Mouse (Mus musculus): ENCODE data around the gene Pde2a.
A peak's percentile ranks its signal among the peaks of the same experiment; 100 is the strongest.
"Not testable (repeated sequence)": the region's sequence is repeated elsewhere in the genome, so short reads cannot be mapped to it uniquely, and the experiment has no call there.

Pde2a gene

DNA sequence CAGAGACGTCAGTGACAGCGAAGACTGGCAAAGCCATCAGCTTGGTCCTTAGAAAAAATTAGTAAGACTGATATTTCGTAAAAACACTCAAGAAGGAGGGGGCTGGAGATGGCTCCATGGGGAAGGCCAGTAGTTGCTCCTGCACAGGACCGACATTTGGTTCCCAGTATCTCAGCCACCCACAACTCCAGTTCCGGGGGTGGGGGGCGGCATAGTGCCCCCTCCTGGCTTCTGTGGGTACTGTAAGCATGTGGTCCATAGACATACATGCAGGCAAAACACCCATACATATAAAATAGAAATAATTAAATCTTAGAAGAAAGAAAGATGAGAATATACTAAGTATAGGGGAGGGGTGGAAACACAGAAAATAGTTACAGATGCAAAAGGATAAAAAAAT is 95.0 kb downstream of the Pde2a start:
- DNase-seq (ENCODE audit: low read depth): no peak

DNA sequence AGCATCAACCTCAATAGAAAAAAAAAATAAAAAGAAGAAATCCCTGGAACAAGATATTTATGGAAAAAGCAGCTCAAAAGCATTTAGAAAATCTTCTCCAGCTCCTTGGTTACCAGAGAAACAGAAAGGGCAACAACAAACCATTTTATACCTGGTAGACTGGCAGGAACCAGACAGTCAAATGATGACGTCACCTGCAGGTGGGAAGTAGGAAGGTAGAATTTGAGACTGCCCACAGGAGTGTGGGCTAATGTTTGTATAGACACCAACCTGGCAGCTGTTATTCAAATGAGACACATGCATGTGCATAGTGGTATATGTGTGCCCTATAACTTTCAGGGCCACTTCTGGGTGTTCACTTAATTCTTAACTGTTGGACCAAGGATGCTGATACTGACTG is 100.2 kb downstream of the Pde2a start:
- no peak for DNase-seq (ENCODE audit: low read depth)

DNA sequence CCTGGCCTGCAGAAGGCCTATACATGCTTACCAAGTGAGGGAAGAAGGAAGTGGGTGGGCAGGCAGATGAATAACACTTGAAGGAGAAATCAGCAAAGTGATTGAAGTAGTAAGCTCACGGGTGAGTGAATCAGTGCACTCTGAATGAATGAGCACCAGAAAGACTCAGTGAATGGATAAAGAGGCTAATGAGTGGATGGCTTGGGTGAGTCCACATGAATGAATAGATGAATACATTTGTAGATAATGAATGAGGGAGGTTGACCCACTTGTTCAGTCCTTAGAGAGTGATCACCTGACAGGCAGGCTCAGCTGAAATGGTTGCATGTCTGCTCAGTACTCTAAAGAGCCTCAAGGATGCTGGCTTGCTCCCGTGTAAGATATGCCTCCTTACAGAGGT is 101.7 kb downstream of the Pde2a start:
- DNase-seq (ENCODE audit: low read depth): no peak

DNA sequence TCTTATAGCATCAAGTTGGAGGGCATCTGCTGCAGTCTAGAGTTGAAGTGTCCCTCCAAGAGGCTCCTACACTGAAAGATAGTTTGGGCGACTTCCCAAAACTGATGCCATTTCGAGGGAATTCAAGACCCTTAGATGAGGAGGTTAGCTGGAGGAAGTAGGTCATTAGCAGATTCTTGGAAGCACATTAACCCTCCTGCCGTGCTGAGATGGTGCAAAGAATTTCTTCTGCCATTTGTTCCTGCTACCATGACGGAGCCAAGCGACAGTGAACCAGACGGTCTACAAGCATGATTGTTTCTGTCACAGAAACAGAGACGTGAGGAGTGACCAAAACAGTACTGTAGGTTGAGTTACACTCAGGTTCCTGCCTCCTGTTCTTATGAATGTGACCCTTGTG is 105.0 kb downstream of the Pde2a start:
- DNase-seq (ENCODE audit: low read depth): no peak

DNA sequence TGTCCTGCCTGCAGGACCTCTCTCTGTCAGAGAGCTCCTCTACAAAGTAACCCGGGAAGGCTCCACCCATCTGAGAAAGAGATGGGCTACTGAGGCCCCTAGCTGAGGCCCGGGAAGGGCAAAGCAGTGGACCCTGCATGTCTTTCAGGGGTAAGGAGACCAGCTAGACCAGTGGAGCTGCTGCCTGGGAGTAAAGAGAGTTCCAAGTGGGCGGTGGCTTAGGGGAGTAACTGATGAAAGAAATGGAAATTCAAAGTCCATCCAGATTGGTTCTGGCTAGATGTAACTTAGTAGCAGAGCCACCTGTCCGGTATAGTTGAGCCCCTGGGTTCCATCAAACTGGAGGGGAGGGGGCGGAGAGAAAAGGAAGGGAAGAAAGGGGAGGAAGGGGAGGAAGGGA is 112.9 kb downstream of the Pde2a start:
- no peak for DNase-seq (ENCODE audit: low read depth)

DNA sequence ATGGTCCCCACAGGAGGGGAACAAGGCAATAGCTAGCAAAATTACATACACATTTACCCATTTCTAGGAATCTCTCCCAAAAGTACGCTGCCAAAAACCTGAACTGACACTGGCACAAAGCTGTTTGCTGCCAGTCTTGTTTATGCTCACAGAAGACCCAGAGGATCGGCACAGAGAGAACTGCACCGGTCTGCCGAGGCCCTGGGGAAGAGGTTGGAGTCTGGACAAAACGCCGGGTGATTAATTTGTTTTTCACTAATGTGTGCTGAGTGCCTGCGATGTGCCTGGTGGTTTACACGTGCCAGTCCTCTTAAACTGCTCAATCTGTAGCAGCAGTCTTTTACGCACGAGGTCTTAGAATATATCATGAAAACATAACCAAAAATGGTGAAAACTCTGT is 113.6 kb downstream of the Pde2a start:
- no peak for DNase-seq (ENCODE audit: low read depth)

DNA sequence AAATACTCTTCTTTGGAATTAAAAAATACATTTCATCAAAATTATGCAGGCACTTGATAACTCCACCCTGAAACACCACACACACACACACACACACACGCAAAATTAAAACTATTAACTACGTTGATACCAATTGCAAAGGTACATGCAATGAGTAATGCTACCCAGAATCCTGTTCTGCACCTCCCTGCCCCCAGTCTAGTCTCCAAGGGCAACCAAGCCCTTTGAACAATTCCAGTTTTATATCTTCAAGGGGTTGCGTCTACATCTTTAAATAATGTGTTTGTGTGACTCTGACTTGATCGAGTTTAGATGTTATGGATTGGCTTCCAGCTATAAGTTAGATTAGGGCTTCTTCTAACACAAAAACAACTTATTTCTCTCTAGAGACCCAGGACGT is 114.0 kb downstream of the Pde2a start:
- no peak for DNase-seq (ENCODE audit: low read depth)

DNA sequence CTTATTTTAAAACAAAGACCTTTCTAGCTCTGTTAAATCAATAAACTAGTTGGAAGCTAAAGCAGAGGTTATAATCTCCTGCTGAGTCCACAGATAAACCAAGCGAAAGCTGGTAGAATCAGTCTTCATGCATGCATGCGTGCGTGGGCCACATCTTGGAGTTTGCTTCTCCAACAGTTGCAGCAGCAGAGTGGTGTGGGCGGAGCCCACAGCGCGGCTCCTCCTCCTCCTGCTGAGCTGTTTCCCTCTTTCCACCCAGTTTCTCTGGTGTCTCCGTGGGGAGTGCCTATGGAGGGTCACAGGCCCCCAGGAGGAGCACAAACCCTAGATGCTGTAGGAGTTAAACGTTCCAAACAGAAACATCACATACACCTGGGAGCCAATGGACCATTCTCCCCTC is 116.0 kb downstream of the Pde2a start:
- DNase-seq (ENCODE audit: low read depth): no peak

DNA sequence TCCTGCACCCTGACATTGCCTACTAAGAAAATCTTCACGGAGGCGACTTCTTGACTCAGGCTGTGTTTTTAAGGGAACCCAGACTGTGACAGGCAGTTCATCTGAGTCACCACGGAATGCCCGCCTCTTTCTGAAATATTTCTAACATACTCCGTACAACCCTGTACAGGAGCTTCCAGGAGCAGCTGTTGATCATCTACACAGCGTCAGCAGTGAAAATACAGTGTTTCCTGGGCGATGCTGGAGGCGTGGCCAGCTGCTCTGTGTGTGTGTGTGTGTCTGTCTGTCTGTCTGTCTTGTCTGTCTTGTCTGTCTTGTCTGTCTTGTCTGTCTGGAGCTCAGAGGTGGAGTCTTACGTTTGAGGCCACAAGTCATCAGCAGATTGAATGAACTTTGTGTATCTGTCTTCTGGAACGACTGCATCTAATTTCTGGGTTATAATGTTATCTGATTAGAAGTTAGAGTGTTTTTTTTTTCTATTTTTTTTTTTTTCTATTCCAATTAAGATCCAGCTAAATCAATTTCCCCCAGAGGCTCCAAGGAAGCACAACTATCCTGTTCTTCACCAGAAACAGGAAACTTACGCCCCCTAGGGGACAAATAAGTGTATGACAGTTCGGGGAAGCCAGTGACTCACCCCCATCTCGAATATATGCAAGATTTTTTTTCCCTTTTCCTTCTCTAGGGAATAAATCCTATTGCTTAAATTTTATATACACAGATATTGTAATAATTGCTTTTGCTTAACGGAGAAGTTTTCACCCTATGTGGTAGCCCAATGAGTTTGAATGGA is 116.8 kb downstream of the Pde2a start:
- DNase-seq (ENCODE audit: low read depth): peak; percentile 14

DNA sequence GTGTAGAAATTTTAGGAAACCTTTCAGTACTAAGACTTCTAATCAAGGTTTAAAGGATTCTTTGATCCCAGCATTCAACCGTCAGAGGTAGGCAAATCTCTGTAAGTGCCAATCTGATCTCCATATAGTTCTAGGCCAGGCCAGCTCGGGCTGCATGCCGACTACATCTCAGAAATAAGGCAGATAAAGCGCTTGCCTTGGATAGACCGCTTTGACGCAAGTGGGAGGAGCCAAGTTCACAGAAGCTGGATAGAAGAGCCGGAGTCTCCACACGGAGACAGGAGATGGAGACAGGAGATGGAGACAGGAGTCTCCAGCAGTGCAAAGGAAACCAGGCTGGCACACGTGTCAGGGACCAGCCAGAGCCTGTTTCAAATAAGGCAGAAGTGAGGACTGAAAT is 118.3 kb downstream of the Pde2a start:
- DNase-seq (ENCODE audit: low read depth): no peak

DNA sequence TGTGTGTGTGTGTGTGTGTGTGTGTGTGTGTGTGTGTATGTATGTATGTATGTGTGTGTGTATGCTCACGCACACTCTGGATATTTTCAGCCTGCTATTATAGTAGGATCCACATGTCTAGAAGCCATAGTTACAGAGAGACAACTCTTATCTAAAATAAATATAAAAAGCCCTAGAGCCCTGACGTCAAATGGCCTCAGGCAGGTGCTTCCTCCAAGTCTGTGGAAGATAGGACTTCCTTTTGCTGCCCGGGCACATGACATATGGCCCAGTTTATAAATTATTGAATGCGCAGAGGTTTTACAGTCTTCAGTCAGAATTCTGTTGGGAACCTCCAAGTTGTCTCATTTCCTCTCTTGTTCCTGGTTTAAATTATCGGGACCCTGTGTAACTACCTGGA is 119.2 kb downstream of the Pde2a start:
- DNase-seq (ENCODE audit: low read depth): no peak

DNA sequence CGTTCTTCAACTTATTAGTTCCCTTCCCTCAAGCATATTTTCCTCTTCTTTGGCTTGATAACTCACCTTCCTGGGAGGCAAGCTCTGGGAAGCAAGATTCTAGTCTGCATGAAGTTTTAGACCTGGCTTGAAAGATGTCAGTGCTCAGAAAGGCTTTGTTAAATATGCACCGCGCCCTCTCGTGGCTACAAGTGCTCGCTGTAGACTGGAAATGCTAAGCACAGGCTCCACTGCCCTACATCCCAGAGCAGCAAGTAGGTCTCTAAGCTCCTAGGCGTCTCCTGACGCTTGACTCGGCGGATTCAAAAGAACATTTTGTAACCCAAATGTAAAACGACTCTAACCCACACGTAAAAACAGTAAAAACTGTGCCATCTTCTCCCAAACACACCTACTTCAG is 119.6 kb downstream of the Pde2a start:
- DNase-seq (ENCODE audit: low read depth): peak; percentile 7

DNA sequence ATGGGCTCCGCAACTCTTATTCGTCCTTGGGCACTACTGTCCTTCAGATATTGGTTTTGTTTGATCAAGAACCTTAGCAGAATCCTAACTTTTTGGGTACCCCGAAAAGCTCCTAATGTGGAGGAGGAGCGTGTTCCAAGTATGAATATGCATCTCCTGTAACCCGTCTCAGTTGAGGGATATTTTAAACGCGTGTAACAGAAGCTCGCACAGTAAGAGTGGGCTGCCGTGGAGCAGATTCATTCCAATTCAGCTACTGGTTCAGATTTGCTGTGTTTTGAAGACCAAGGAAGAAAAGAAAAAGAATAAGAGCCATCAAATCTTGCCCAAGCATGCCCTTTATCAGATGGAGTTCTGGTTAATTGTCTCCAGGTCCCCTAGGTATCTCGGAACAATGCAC is 120.2 kb downstream of the Pde2a start:
- DNase-seq (ENCODE audit: low read depth): no peak

DNA sequence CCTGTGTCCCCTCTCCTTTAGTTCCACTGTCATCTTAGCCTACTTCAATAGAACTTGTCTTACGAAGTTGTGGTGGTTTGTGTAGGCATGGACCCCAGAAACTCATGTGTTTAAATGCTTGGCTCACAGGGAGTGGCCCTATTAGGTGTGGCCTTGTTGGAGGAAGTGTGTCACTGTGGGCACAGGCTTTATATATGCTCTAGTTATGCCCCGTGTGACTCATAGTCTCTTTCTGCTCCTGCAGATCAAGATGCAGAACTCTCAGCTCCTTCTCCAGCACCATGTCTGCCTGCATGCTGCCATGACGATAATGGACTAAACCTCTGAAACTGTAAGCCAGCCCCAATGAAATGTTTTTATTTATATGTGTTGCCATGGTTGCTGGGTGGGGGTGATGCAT is 126.2 kb downstream of the Pde2a start:
- DNase-seq (ENCODE audit: low read depth): no peak

DNA sequence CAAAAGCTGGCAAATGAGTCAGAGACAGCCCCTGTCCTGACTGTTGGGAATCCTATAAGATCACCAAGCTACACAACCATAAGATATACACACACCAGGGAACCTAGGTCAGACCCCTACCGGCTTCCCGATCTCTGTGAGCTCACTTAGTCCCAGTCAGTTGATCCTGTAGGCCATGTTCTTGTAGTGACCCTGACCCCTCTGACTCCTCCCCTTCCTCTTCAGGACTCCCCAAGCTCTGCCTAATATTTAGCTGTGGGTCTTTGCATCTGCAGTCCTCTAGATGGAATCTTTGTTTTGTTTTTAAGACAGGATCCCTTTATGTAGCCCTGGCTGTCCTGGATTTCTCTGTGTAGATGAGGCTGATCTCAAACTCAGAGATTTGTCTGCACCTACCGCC is 127.8 kb downstream of the Pde2a start:
- no peak for DNase-seq (ENCODE audit: low read depth)

DNA sequence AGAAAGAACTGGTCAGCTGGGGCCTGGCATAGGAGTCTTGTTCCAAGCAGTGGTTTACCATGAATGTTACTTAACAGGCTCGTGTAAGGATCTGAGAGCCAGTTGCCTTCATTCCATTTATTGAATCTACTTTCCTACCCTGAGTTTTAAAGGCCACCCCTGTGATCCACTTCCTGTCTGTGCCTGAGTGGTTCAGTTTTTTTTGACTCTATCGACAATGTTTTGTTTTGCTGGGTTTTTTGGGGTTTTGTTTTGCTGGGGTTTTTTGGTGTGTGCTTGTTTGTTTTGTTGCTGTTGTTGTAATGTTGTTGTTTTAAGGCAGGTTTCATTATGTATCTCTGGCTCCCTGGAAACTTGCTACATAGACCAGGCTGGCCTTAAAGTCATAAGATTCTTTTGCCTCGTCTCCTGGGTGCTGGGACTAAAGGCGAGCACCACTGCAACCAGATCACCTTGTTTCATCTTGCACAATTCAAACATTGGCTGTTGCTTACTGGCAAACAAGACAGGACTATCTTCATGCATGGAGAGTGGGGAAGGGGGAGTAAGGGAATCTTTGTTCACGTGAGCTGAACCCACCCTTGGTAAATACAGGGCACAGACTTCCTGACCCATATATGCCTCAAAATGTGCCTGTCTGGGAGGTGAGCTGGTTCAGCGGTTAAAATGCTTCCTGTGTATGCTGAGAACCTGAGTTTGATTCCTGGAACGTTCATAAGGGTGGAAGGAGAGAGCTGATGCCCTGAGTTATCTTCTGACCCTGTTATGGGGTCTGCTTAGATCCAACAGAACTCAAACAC is 129.4 kb downstream of the Pde2a start:
- no peak for DNase-seq (ENCODE audit: low read depth)

DNA sequence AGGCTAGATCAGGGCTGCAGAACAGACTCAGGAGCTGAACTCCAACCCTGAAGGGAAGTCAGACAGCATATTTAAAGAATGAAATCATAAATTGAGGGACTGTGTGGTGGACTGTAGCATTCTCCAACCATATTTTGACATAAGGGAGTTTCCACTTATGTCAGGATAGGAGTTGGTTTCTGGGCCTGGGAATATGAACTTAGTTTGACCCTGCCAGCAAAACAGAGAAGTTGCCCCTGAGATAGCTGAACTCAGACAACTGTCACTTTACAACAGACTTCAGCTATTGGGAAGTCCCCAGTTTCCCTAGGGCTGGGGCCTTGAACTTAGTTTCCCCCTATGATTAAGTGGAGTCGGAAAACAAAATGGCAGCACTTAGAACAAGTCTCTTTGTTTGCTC is 130.0 kb downstream of the Pde2a start:
- DNase-seq (ENCODE audit: low read depth): no peak

DNA sequence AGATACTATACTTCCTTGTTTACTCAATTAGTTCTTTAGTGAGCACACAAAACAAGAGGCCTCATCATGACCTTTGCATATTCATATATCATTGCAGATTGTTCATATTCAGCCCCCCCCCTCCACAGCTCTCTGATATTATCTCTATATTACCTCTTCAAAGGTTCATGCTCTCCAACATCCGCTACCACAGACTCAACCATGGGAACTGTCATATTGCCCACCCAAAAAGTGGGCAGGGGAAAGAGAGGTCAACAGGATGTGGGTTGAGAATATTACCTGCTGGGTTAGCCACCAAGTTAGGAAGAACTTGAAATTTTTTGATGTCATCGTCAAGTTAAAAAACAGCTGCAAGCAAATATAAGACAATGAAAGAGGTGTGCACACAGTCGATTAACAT is 134.0 kb downstream of the Pde2a start:
- not testable (repeated sequence) for DNase-seq (ENCODE audit: low read depth)

DNA sequence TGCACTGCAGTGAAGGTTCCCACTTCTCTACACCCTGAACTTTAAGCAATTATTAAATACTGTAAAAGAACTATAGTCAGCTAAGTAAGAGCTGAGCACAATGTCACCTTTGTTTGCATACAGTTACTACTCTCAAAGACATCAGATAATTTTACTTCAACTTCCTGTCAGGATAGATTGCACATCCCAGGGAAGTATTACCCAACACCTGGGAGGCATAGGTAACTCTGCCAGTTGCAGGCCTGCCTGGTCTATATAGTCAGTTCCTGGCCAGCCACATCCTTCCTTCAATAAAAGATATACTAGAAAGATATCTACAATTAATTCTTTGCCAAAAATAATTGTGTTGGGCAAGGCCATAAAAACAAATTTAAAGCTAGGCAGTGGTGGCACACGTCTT is 135.9 kb downstream of the Pde2a start:
- no peak for DNase-seq (ENCODE audit: low read depth)

DNA sequence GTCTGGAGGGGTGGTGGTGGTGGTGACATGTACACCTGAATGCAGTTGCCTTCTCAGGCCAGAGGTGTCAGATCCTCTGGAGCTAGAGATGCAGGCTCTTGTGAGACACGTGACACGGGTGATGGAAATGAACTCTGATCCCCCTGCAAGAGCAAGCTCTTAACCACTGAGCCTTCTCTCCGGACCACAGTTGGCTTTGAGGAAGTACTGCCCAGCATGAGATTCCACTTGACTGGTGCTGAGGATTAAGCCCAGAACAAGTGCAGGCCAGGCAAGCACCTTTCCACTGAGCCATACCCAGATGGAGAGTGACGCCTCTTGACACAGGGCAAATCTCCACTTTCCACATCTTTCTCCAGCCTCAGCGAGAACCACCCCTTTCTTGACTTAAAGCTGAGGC is 137.9 kb downstream of the Pde2a start:
- DNase-seq (ENCODE audit: low read depth): not testable (repeated sequence)
